Mouse (Mus musculus) hindbrain, embryonic 16.5 days (tissue): Measurements from ENCODE around the gene Gata2. TPM values are rescaled to one million over a fixed set of nuclear protein-coding genes. Genes with fewer than 3 reads are reported as not detected.
A peak's percentile ranks its signal among the peaks of the same experiment; 100 is the strongest.

Experiments
- ATAC-seq: fragments of 200-750 bp; cut with Nextera tagmentation; 2 replicates; pipeline ENCODE4 v1.8.0; 2017; ENCODE audit warnings: moderate TSS enrichment, moderate library complexity
- H3K27ac ChIP-seq: fragments of 300-500 bp; sonication (generic); 2 replicates; pipeline ENCODE4 v1.5.1; 2014; ENCODE audit warnings: low read depth, mild to moderate bottlenecking, control low read depth, low read length, moderate library complexity
- H3K27me3 ChIP-seq: fragments of 300-500 bp; sonication (generic); replicated peaks from 2 replicates; pipeline ENCODE4 v1.6.1; 2014; ENCODE audit warnings: low read length; ENCODE audit not compliant: control insufficient read depth, insufficient read depth
- H3K36me3 ChIP-seq: fragments of 300-500 bp; sonication (generic); 2 replicates; pipeline ENCODE4 v1.6.1; 2014; ENCODE audit warnings: mild to moderate bottlenecking, low read length, moderate library complexity, mixed read lengths; ENCODE audit not compliant: control insufficient read depth, insufficient read depth
- H3K4me1 ChIP-seq: fragments of 300-500 bp; sonication (generic); 2 replicates; pipeline ENCODE4 v1.6.1; 2014; ENCODE audit warnings: low read depth, low read length; ENCODE audit not compliant: control insufficient read depth, insufficient read depth
- H3K4me2 ChIP-seq: fragments of 300-500 bp; sonication (generic); 2 replicates; pipeline ENCODE4 v1.6.1; 2014; ENCODE audit warnings: mild to moderate bottlenecking, low read length, control low read depth, moderate library complexity
- H3K4me3 ChIP-seq: fragments of 300-500 bp; sonication (generic); 2 replicates; pipeline ENCODE4 v1.5.1; 2014; ENCODE audit warnings: mild to moderate bottlenecking, low read length, control low read depth, moderate library complexity
- H3K9ac ChIP-seq: fragments of 300-500 bp; sonication (generic); 2 replicates; pipeline ENCODE4 v1.6.1; 2014; ENCODE audit warnings: low read depth, mild to moderate bottlenecking, control low read depth, low read length, moderate library complexity
- H3K9me3 ChIP-seq: fragments of 300-500 bp; sonication (generic); 2 replicates; pipeline ENCODE4 v1.6.1; 2014; ENCODE audit warnings: mild to moderate bottlenecking, low read length, moderate library complexity; ENCODE audit not compliant: control insufficient read depth
- WGBS: fragments of 180-500 bp; shearing (Covaris S2); extraction: QIAGEN DNeasy Blood & Tissue Kit; methylation state at CpG from one replicate; pipeline ENCODE4 v1.1.7; 2014; 5-methylcytosine and 5-hydroxymethylcytosine counted together
- polyA plus RNA-seq: library from polyadenylated mRNA; unstranded; fragments of >200 nt; fragmentation: Nextera tagmentation; extraction: Ambion mirVana; gene quantifications from 2 replicates; pipeline ENCODE4 v1.2.1, GENCODE M21; 2015

Gene Gata2
- polyA plus RNA-seq, 1 experiment from 2014 or later: 14.1 TPM

- Histone ChIP-seq H3K27ac (no peak overlapping the region), H3K4me3 (no peak overlapping the region), H3K36me3 (no peaks in the 10 kb centered on the region), H3K9me3 (no peaks in the 10 kb centered on the region), H3K27me3 (no peaks in the 10 kb centered on the region), H3K9ac (no peak overlapping the region), H3K4me1 (no peaks in the 10 kb centered on the region), H3K4me2 (no peak overlapping the region)
- no peak for ATAC-seq
- 97% methylated on average over 9 of the region's 9 CpGs for WGBS
Measured at GRCm38 (mm10) chr6:88166054-88166453, 27.6 kb upstream of the Gata2 start.

GRCm38 (mm10) chr6:88174191-88174590 lies 19.5 kb upstream of the Gata2 start:
- H3K27ac ChIP-seq: no peak overlapping the region
- H3K27me3 ChIP-seq: no peaks in the 10 kb centered on the region
- H3K9ac ChIP-seq: no peak overlapping the region
- peaks cover 6% of the 10 kb centered on the region for H3K9me3 ChIP-seq
- no peak for ATAC-seq
- no peaks in the 10 kb centered on the region for H3K4me1 ChIP-seq
- H3K4me3 ChIP-seq: no peak overlapping the region
- 92% methylated on average over 3 of the region's 3 CpGs for WGBS
- H3K4me2 ChIP-seq: no peak overlapping the region
- no peaks in the 10 kb centered on the region for H3K36me3 ChIP-seq

GRCm38 (mm10) chr6:88174676-88175075 lies 19.0 kb upstream of the Gata2 start:
- Histone ChIP-seq H3K9ac (no peak overlapping the region), H3K4me1 (no peaks in the 10 kb centered on the region), H3K27me3 (no peaks in the 10 kb centered on the region), H3K4me2 (no peak overlapping the region), H3K9me3 (peaks cover 6% of the 10 kb centered on the region), H3K36me3 (no peaks in the 10 kb centered on the region), H3K4me3 (no peak overlapping the region), H3K27ac (no peak overlapping the region)
- 94% methylated on average over 2 of the region's 2 CpGs for WGBS
- no peak for ATAC-seq

GRCm38 (mm10) chr6:88184671-88185070 lies 9.0 kb upstream of the Gata2 start:
- WGBS: 75% methylated on average over 4 of the region's 4 CpGs
- no peak overlapping the region for H3K4me3 ChIP-seq
- peaks cover 15% of the 10 kb centered on the region for H3K27me3 ChIP-seq
- no peak for ATAC-seq
- H3K4me1 ChIP-seq: no peaks in the 10 kb centered on the region; the same call in 1 of the 2 replicates
- no peaks in the 10 kb centered on the region for H3K36me3 ChIP-seq
- H3K9me3 ChIP-seq: no peaks in the 10 kb centered on the region
- no peak overlapping the region for H3K27ac ChIP-seq
- H3K9ac ChIP-seq: no peak overlapping the region
- H3K4me2 ChIP-seq: no peak overlapping the region

GRCm38 (mm10) chr6:88188148-88188547 lies 5.5 kb upstream of the Gata2 start:
- no peak overlapping the region for H3K4me3 ChIP-seq
- H3K9ac ChIP-seq: no peak overlapping the region
- peaks cover 7% of the 10 kb centered on the region for H3K4me1 ChIP-seq
- H3K9me3 ChIP-seq: no peaks in the 10 kb centered on the region
- ATAC-seq: no peak
- 78% methylated on average over 6 of the region's 6 CpGs for WGBS
- H3K27me3 ChIP-seq: peaks cover 48% of the 10 kb centered on the region
- H3K4me2 ChIP-seq: no peak overlapping the region
- no peaks in the 10 kb centered on the region for H3K36me3 ChIP-seq
- H3K27ac ChIP-seq: no peak overlapping the region

- H3K9me3 ChIP-seq: no peaks in the 10 kb centered on the region
- peak overlapping the region; percentile 52 for H3K4me3 ChIP-seq
- H3K27me3 ChIP-seq: peaks cover 59% of the 10 kb centered on the region
- peaks cover 18% of the 10 kb centered on the region for H3K4me1 ChIP-seq
- ATAC-seq: peak; percentile 87
- peak overlapping the region; percentile 64 for H3K9ac ChIP-seq
- H3K4me2 ChIP-seq: peak overlapping the region; percentile 77
- H3K36me3 ChIP-seq: no peaks in the 10 kb centered on the region
- under 1% methylated on average over 45 of the region's 56 CpGs for WGBS
- H3K27ac ChIP-seq: no peak overlapping the region
Measured at GRCm38 (mm10) chr6:88189312-88190042, 4.2 kb upstream of the Gata2 start.

- no peaks in the 10 kb centered on the region for H3K36me3 ChIP-seq
- under 1% methylated on average over 13 of the region's 13 CpGs for WGBS
- H3K27me3 ChIP-seq: peaks cover 61% of the 10 kb centered on the region
- H3K27ac ChIP-seq: no peak overlapping the region
- no peaks in the 10 kb centered on the region for H3K9me3 ChIP-seq
- H3K4me3 ChIP-seq: peak overlapping the region; percentile 52
- peak overlapping the region; percentile 64 for H3K9ac ChIP-seq
- peaks cover 18% of the 10 kb centered on the region for H3K4me1 ChIP-seq
- peak overlapping the region; percentile 77 for H3K4me2 ChIP-seq
- ATAC-seq: no peak
Measured at GRCm38 (mm10) chr6:88190043-88190309, 3.7 kb upstream of the Gata2 start.

GRCm38 (mm10) chr6:88190310-88191023 lies 3.2 kb upstream of the Gata2 start:
- Histone ChIP-seq H3K4me3 (peak overlapping the region; percentile 52; the same call in 1 of the 2 replicates), H3K4me2 (peak overlapping the region; percentile 77), H3K27ac (no peak overlapping the region), H3K36me3 (no peaks in the 10 kb centered on the region), H3K9me3 (no peaks in the 10 kb centered on the region), H3K4me1 (peaks cover 18% of the 10 kb centered on the region), H3K9ac (no peak overlapping the region; the same call in 1 of the 2 replicates), H3K27me3 (peaks cover 66% of the 10 kb centered on the region)
- no peak; the same call in 1 of the 2 replicates for ATAC-seq
- 3% methylated on average over 49 of the region's 49 CpGs for WGBS

GRCm38 (mm10) chr6:88191024-88191365 lies 2.7 kb upstream of the Gata2 start:
- ATAC-seq: no peak
- Histone ChIP-seq H3K36me3 (no peaks in the 10 kb centered on the region), H3K9ac (no peak overlapping the region), H3K9me3 (no peaks in the 10 kb centered on the region), H3K27me3 (peaks cover 69% of the 10 kb centered on the region), H3K27ac (no peak overlapping the region), H3K4me1 (peaks cover 18% of the 10 kb centered on the region), H3K4me2 (no peak overlapping the region), H3K4me3 (no peak overlapping the region)
- 29% methylated on average over 6 of the region's 6 CpGs for WGBS
